Mouse (Mus musculus) forebrain, embryonic 10.5 days (tissue): Measurements from ENCODE around the gene Ror1. TPM values are rescaled to one million over a fixed set of nuclear protein-coding genes. Genes with fewer than 3 reads are reported as not detected.
A peak's percentile ranks its signal among the peaks of the same experiment; 100 is the strongest.

Experiments used
- DNase-seq: peaks from one replicate; pipeline ENCODE4 v3.0.0-alpha.2; 2017; ENCODE audit warnings: low spot score; ENCODE audit errors: extremely low spot score
- H3K27ac ChIP-seq: fragments of 300-500 bp; sonication (generic); 2 replicates; pipeline ENCODE4 v1.5.1; 2016; ENCODE audit warnings: mild to moderate bottlenecking
- H3K27me3 ChIP-seq: fragments of 300-500 bp; sonication (generic); 2 replicates; pipeline ENCODE4 v1.6.1; 2016; ENCODE audit warnings: mild to moderate bottlenecking; ENCODE audit not compliant: poor library complexity, severe bottlenecking
- H3K36me3 ChIP-seq: fragments of 300-500 bp; sonication (generic); replicated peaks from 2 replicates; pipeline ENCODE4 v1.6.1; 2016; ENCODE audit warnings: mild to moderate bottlenecking, moderate library complexity
- H3K4me1 ChIP-seq: fragments of 300-500 bp; sonication (generic); 2 replicates; pipeline ENCODE4 v1.6.1; 2016
- H3K4me3 ChIP-seq: fragments of 300-500 bp; sonication (generic); 2 replicates; pipeline ENCODE4 v1.5.1; 2016; ENCODE audit warnings: mild to moderate bottlenecking, moderate library complexity
- H3K9me3 ChIP-seq: fragments of 300-500 bp; sonication (generic); 2 replicates; pipeline ENCODE4 v1.6.1; 2016; ENCODE audit warnings: mild to moderate bottlenecking, moderate library complexity
- WGBS: fragments of 180-500 bp; shearing (Covaris S2); methylation state at CpG from one replicate; pipeline ENCODE4 v1.1.7; 2016; 5-methylcytosine and 5-hydroxymethylcytosine counted together
- polyA plus RNA-seq: library from polyadenylated mRNA; unstranded; fragments of >200 nt; fragmentation: Nextera tagmentation; extraction: Ambion mirVana; gene quantifications from 2 replicates; pipeline ENCODE4 v1.2.1, GENCODE M21; 2016

The Ror1 gene
- polyA plus RNA-seq, 1 experiment from 2014 or later, result 7.0 TPM

DNA sequence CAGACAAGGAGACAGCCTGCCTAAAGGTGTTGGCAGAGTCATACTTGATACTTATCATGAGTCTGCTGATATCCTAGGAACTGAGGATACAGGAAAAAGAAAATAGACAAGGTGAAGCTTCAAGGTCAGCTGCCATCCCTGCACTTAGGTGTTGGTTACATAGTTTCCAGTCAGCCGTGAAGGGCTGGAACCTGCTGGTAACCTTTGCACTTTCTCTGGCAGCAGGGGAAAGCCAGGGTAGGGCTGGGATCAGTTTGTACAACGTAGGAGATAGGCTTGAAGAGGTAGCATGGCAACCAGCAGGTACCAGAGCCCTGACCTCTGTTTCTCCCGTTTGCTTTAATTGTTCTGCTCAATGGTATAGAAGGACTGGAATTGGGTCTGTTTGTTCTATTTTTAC is 281.6 kb downstream of the Ror1 start:
- Histone ChIP-seq H3K9me3 (no peaks in the 10 kb centered on the region), H3K4me3 (no peak overlapping the region), H3K36me3 (no peaks in the 10 kb centered on the region), H3K27me3 (no peaks in the 10 kb centered on the region), H3K4me1 (peaks cover 15% of the 10 kb centered on the region; the same call in 1 of the 2 replicates), H3K27ac (no peak overlapping the region)
- WGBS, result 79% methylated on average over 3 of the region's 3 CpGs
- DNase-seq, result no peak

DNA sequence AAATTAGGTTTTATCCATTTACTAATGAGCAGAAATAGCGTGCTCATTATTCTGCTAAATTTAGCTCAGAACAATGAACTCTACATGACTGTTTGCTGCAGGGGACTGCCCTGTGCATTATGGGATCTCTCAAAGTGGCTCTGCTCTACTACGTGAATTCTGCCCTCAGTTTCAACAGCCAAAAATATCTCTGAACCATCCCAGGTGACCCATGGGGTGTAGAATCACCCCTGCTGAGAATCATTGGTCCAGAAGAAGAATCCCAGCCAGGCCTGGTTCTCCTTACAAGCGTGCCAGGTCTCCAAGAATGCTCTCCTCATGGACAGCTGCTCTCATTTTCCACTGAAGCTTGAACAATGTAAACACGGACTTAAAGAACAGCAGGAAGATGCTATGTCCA is 282.4 kb downstream of the Ror1 start:
- peaks cover 13% of the 10 kb centered on the region; the same call in 1 of the 2 replicates for H3K4me1 ChIP-seq
- H3K27ac ChIP-seq, result no peak overlapping the region
- no peak for DNase-seq
- no peaks in the 10 kb centered on the region for H3K36me3 ChIP-seq
- no peak overlapping the region for H3K4me3 ChIP-seq
- 81% methylated on average over 4 of the region's 4 CpGs for WGBS
- H3K9me3 ChIP-seq, result no peaks in the 10 kb centered on the region
- no peaks in the 10 kb centered on the region for H3K27me3 ChIP-seq

DNA sequence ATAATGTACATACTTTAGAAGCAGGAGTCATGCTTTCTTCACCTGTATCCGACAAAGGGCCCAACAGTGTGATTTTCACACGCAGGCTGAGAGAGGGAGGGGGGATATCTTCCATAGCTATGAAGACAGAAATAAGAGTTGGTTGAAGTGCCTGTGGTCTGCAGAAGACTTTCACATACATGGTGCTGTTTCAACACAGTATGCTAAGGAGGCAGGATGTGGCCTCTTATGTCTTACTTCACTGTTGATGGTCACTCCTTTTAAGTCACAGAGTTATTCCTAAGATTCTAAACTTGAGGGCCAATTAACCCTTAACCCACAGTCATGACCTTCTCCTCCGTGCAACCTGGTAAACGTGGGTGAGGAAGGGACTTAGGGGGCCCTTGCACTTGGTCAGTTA is 286.2 kb downstream of the Ror1 start:
- no peaks in the 10 kb centered on the region for H3K4me1 ChIP-seq

DNA sequence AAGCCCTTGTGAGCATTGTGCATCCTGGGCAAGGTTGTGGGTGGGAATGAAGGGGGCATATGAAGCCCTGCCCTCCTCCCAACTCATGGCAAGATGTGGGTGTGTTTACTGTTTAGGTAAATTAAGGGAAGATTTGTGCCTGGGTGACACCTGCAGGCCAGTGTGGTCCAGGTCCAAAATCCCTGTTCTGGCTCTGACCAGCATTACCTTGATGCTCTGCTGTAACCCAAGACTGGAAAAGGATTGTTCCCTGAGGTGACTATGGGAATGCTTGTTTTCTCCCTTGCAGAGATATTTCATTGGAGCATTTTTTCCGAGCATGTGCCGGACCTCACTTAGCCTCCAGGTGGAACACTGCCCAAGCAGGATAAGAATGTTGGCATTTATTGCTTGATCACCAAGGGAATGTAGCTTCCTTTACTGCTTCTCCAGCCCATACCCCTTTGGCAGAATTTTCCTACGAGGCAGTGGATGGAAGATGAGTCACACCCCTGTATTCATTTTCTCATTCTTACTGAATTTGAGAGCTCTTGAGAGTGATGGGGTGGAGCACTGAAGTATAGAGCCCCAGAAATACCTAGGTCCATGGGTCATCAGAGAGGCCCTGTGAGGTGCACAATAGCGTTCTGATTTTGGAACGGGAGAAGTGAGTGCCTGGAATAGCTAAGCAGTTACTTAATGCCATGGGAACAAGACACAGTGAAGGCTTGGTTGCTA is 290.8 kb downstream of the Ror1 start:
- H3K36me3 ChIP-seq, result no peaks in the 10 kb centered on the region
- DNase-seq, result no peak
- no peaks in the 10 kb centered on the region for H3K9me3 ChIP-seq
- H3K4me1 ChIP-seq, result no peaks in the 10 kb centered on the region
- H3K27ac ChIP-seq, result no peak overlapping the region
- 83% methylated on average over 5 of the region's 5 CpGs for WGBS
- H3K4me3 ChIP-seq, result no peak overlapping the region
- no peaks in the 10 kb centered on the region for H3K27me3 ChIP-seq

More for the DNA sequence above, 286.2 kb downstream of the Ror1 start:
- H3K27me3 ChIP-seq, result no peaks in the 10 kb centered on the region
- 83% methylated on average over 4 of the region's 4 CpGs for WGBS
- H3K9me3 ChIP-seq, result no peaks in the 10 kb centered on the region
- no peak overlapping the region for H3K27ac ChIP-seq
- no peaks in the 10 kb centered on the region for H3K36me3 ChIP-seq
- no peak overlapping the region for H3K4me3 ChIP-seq
- no peak for DNase-seq

DNA sequence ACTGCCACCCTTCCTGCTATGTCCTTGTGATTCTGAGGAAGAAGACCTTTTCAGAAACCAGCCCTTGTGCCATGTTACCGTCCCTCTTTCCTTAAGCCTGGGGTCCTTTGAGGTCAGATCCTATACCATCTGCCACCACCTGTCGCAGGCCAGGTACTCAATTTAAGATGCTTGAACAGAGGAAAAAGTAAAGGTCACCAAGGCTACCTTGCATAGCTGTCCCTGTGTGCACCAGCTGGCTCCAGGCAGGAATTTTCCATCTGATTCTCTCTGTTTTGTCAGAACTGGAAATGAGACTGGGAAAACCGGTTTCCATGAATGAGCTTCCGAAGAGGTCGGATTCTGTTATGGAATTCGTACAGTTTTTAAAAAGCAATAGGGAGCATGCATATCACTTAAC is 294.8 kb downstream of the Ror1 start:
- H3K4me1 ChIP-seq, result no peaks in the 10 kb centered on the region
- H3K4me3 ChIP-seq, result no peak overlapping the region
- no peaks in the 10 kb centered on the region for H3K9me3 ChIP-seq
- no peak overlapping the region for H3K27ac ChIP-seq
- no peaks in the 10 kb centered on the region for H3K27me3 ChIP-seq
- DNase-seq, result no peak
- WGBS, result 87% methylated on average over 6 of the region's 6 CpGs
- no peaks in the 10 kb centered on the region for H3K36me3 ChIP-seq

DNA sequence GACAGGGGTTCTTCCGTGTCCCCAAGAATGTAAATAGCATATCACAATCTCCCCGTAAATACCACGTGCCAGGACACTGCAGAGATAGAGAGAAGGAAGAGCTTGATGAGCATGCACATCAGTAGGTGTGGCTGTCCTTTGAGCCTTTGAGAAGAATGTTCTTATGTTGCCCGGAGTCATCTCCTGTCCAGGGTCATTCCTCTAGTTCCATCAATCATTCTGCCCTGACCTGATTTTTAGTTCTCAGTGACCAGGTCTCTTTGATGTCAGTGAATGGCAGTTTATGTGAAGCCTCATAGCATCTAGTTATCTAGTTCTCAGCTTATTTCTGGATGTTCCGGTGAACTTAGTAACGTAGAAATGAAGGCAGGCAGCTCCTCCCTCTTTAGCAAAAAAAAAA is 295.4 kb downstream of the Ror1 start:
- H3K9me3 ChIP-seq, result no peaks in the 10 kb centered on the region
- H3K4me3 ChIP-seq, result no peak overlapping the region
- no peak overlapping the region for H3K27ac ChIP-seq
- no peaks in the 10 kb centered on the region for H3K27me3 ChIP-seq
- H3K36me3 ChIP-seq, result no peaks in the 10 kb centered on the region
- no peaks in the 10 kb centered on the region for H3K4me1 ChIP-seq
- DNase-seq, result no peak
- 94% methylated on average over 6 of the region's 6 CpGs for WGBS

DNA sequence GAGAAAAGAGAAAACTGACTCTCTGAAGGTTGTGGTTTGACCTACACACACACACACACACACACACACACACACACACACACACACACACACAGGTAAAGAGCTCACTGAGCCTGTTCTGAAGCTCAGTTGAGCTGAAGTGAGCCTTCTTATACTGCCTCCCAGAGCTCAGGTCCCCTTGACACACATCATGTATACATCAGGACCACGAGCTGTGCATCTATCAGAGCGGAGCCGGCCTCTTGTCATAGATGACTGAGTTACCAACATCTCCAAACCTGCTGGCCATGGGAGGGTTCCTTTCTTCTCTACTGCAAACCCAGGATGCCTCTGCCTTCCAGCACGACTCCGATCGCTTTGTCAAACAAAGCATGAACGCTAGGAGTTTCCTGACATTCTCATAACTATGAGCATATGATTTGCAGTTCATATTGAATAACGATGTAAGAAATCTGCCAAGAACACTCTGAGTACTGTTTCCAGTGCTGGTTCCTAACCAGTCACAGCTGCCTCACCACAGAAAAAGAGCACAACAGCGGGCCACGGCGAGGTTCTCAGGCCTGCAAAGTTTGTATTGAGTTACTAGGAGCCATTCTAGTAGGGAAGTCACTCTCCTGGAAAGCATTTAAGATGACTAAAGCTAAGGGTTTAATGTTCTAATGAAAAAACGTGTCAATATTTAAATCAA is 297.9 kb downstream of the Ror1 start:
- Histone ChIP-seq H3K9me3 (no peaks in the 10 kb centered on the region), H3K36me3 (no peaks in the 10 kb centered on the region), H3K27ac (no peak overlapping the region), H3K27me3 (no peaks in the 10 kb centered on the region), H3K4me3 (no peak overlapping the region), H3K4me1 (peaks cover 4% of the 10 kb centered on the region; the same call in 1 of the 2 replicates)
- no peak for DNase-seq
- WGBS, result 90% methylated on average over 12 of the region's 12 CpGs

DNA sequence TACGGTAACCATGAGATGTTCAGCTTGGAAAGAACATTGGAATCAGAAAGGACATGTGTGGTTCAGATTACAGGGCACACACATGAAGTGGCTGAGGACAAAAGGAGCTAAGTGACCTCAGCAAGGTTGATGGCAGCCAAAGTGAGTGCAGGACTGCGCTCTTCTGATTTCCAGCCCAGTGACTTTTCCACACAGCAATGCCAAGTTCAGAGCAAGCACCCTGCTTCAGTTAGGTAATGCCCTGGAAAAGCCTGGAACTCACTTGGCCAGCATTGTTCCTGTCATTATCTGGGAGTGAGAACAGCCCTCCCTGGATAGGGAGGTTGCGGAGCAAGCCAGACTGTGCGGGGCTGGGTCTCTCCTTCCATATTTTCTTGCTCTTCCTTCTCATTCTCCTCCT is 299.8 kb downstream of the Ror1 start:
- H3K4me3 ChIP-seq, result no peak overlapping the region
- no peaks in the 10 kb centered on the region for H3K36me3 ChIP-seq
- H3K9me3 ChIP-seq, result no peaks in the 10 kb centered on the region
- peaks cover 7% of the 10 kb centered on the region; the same call in 1 of the 2 replicates for H3K4me1 ChIP-seq
- H3K27ac ChIP-seq, result no peak overlapping the region
- no peak for DNase-seq
- 97% methylated on average over 4 of the region's 4 CpGs for WGBS
- H3K27me3 ChIP-seq, result no peaks in the 10 kb centered on the region

DNA sequence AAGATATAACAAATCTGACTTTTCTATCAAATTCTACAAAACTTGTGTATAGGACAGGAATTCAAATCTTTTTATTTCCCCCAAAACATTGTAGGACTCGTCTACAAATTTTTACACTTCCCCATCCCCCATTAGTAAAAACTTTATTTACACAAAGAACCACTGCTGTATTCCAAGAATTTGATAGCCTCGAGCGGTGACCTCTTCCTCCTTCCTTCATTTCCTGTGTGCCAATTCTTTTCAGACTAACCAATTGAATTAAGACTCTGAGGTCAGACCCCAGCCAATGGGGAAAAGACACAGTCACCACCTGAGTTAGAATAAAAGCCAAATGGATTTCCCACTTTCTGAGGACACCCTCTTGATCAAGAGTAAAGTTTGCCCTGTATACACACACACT is 302.5 kb downstream of the Ror1 start:
- peaks cover 14% of the 10 kb centered on the region; the same call in 1 of the 2 replicates for H3K4me1 ChIP-seq
- H3K36me3 ChIP-seq, result no peaks in the 10 kb centered on the region
- H3K27ac ChIP-seq, result no peak overlapping the region
- H3K9me3 ChIP-seq, result no peaks in the 10 kb centered on the region
- no peak for DNase-seq
- H3K4me3 ChIP-seq, result no peak overlapping the region
- 67% methylated on average over 3 of the region's 3 CpGs for WGBS
- no peaks in the 10 kb centered on the region for H3K27me3 ChIP-seq

DNA sequence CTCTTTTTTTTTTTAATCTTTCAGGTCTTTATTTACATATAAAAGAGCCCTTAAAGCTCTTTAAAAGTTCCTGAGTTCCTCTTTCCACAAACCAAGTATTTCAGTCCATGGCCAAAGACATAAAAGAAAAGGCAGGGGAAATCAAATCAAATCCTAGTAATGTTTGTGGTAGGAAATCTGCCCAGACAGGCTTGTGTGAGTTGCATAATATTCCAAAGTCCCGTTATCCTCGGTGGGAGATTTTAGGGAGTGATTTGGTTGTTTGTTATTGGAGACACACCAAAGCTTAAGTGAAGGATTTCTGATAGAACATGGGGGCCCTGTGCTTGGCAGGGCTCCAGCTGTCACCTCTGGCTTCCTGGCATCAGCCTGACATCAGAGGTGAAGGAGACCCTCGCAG is 305.5 kb downstream of the Ror1 start:
- Histone ChIP-seq H3K27ac (no peak overlapping the region), H3K9me3 (no peaks in the 10 kb centered on the region), H3K27me3 (no peaks in the 10 kb centered on the region), H3K4me3 (no peak overlapping the region), H3K4me1 (peaks cover 14% of the 10 kb centered on the region; the same call in 1 of the 2 replicates), H3K36me3 (no peaks in the 10 kb centered on the region)
- no peak for DNase-seq
- WGBS, result 89% methylated on average over 3 of the region's 3 CpGs

DNA sequence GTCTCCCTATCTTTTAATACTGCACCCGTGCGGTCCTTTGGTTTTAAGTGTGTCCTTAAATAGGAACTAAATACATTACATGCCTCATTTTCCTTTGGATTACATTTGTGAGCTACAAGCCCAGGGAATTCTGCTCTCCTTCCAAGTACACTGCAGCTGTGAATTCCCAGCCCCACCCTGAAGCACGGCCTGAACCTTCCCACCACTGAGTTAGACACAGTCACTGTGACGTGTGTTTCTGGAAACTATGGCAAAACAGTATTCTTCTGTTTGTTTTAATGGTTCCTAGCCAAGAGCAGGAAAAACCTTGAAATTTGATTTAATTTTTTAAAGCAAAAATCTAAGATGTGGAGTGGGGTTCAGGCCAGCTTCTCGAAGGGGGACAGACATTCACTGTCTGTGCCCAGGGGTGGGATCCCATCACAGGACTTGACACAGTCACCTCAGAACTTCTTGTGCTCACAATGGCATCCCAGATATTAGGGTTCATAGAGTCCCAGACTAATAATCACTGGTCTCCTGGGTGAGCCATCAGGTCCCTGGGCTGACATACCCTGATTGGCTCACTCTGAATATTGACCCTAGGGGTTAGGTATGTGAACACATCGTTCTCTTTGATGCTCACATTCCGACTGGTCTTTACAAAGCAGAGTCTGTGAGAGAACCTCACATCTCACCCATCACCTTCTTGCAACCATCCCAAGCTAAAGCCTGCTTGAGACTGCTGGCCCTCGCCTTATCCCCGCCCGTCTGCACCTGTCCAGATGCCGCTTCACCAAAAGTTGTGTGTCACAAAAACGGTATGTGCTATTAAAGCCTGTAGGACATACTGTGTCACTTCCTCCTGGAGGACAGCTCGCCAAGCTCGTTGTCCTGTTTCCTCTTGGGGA is 306.2 kb downstream of the Ror1 start:
- H3K27ac ChIP-seq, result no peak overlapping the region
- no peak for DNase-seq
- no peak overlapping the region for H3K4me3 ChIP-seq
- H3K36me3 ChIP-seq, result no peaks in the 10 kb centered on the region
- peaks cover 19% of the 10 kb centered on the region; the same call in 1 of the 2 replicates for H3K4me1 ChIP-seq
- no peaks in the 10 kb centered on the region for H3K27me3 ChIP-seq
- no peaks in the 10 kb centered on the region for H3K9me3 ChIP-seq
- 90% methylated on average over 14 of the region's 14 CpGs for WGBS

DNA sequence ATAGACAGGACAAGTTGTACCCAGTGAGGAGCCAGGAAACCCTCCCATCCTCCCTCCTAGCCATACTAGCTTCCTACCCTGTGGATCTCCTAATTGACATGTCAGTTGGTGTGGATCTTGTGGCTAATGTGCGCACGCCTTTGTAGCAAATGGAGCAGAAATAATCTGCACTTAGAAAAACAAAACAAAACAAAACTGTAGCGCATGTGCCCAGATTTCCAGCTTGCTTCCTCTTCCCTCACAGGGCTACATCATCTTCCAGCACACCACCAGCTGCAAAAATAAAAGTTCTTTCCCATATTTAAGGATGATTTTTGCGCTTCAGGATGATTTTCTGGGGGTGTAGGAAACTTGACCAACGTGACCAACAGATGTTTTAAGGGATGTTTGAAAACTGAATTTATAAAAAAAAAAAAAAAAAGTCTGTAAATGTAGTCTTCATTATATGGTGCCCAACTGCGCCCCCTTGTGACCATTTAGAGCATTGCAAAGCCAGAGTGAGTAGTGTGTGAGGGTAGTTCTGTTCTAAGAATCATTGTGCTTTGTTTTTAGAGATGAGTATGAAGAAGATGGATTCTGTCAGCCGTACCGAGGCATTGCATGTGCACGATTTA is 311.8 kb downstream of the Ror1 start:
- Histone ChIP-seq H3K9me3 (no peaks in the 10 kb centered on the region), H3K36me3 (peaks cover 4% of the 10 kb centered on the region; the same call in 1 of the 2 replicates), H3K27ac (no peak overlapping the region), H3K4me1 (peaks cover 32% of the 10 kb centered on the region), H3K4me3 (no peak overlapping the region), H3K27me3 (no peaks in the 10 kb centered on the region)
- 48% methylated on average over 9 of the region's 9 CpGs for WGBS
- peak; percentile 61 for DNase-seq
